Mouse (Mus musculus) left cerebral cortex, adult 8-10 months (tissue): ENCODE results near the gene Aicda. TPM values are rescaled to one million over a fixed set of nuclear protein-coding genes. Genes with fewer than 3 reads are reported as not detected.
"Not testable (repeated sequence)": the region's sequence is repeated elsewhere in the genome, so short reads cannot be mapped to it uniquely, and the experiment has no call there.

Source experiments
- DNase-seq, 2 experiments: peaks; one replicate each; pipeline ENCODE4 v3.0.0; 2022; ENCODE audit warnings: low spot score in 2 of 2
- total RNA-seq, 4 experiments: library from RNA; stranded (reverse); gene quantifications; 2 replicates each; pipeline ENCODE4 v1.2.4; 2022

The Aicda gene
- total RNA-seq, 4 experiments from 2014 or later = not detected

DNA sequence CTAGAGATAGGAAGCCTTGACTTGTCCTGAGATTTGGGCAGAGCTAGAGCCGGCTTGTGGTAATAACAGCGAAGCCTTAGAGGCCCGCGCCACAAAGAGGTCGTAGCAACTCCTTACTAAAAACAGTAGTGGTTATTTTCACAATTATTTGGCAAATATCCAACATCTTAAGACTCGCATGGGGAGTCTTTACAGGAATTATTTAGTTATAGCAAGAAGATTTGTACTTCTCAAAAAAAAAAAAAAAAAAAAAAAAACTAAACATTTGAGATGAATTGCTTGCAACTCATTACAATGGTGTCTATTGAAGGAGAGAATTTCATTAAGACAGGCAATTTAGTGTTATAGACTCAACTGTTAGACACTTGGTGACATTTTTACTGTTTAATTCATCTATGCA, 501 bp downstream of the Aicda start:
- no peak for DNase-seq

DNA sequence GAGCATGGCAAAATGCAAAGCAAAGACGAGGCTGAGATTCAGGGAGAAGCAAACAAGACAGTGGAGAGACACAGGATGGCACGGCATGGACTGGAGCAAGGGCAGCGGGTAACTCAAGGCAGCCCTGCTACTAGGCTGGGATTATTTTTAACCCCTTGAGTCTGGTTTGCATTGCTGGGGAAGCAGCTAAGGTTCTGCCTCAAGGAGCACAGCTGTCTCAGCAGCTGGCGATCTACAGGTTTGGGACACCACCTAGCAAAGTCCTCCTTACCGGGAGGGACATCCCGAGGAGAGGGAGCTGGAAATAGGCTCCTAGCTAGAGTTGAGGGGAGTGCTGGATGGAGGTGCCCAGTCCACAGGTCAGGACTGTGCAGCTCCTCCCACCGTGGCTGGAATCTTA, 1.7 kb downstream of the Aicda start:
- no peak for DNase-seq

DNA sequence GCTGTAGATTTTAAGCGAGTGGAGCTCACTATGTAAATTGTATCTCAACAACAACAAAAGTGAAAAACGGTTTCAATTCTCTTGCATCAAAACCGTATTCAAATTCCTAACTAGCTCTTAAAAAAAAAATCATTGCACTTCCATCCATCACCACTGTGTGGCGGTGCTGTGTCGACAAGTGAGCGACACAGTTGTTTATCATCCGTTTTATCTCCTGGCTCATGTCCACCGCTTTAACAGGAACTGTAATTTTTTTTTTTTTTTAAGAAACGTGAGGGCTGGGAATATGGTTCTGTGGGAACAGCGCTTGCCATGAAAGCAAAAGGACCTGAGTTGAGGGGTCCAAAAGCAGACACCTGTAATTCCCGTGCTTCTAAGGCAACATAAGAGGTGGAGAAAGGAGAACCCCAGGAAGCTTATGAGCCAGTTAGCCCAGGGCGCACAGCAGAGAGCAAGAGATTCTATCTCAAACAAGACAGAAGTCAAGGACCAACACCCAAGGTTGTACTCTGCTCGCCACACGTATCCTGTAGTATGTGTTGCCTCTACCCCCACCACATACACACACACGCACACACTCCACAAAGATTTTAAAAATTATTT, 3.5 kb downstream of the Aicda start:
- DNase-seq = peak; percentile 27 to 57

DNA sequence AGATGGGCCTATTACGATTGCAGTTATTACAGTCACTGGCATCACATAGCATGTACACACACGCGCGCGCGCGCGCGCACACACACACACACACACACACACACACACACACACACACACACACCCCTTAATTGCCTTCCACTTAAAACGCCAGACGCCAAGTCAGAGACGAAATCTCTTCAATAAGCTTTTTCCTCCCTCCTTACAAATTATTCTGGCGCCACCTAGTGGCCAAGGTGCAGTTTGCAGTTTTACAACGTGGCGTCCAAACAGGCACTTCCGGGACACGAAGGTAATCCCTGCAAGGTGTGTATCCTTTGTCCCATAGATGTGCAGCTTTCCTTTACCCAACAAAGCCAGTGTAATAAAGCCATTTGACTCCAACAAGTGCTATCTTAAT, 6.8 kb downstream of the Aicda start:
- DNase-seq = peak; percentile 23 to 56

DNA sequence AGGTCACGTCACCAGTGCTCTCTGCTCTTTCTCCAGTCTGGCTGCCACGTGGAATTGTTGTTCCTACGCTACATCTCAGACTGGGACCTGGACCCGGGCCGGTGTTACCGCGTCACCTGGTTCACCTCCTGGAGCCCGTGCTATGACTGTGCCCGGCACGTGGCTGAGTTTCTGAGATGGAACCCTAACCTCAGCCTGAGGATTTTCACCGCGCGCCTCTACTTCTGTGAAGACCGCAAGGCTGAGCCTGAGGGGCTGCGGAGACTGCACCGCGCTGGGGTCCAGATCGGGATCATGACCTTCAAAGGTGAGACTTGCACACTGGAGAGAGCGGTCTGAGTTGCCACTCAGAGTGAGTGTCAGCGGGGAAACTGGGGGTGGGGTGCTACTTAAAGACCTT, 7.4 kb downstream of the Aicda start:
- DNase-seq = no peak

DNA sequence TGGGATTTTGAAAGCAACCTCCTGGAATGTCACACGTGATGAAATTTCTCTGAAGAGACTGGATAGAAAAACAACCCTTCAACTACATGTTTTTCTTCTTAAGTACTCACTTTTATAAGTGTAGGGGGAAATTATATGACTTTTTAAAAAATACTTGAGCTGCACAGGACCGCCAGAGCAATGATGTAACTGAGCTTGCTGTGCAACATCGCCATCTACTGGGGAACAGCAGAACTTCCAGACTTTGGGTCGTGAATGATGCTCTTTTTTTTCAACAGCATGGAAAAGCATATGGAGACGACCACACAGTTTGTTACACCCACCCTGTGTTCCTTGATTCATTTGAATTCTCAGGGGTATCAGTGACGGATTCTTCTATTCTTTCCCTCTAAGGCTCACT, 8.9 kb downstream of the Aicda start:
- DNase-seq = peak; percentile 27 to 37

DNA sequence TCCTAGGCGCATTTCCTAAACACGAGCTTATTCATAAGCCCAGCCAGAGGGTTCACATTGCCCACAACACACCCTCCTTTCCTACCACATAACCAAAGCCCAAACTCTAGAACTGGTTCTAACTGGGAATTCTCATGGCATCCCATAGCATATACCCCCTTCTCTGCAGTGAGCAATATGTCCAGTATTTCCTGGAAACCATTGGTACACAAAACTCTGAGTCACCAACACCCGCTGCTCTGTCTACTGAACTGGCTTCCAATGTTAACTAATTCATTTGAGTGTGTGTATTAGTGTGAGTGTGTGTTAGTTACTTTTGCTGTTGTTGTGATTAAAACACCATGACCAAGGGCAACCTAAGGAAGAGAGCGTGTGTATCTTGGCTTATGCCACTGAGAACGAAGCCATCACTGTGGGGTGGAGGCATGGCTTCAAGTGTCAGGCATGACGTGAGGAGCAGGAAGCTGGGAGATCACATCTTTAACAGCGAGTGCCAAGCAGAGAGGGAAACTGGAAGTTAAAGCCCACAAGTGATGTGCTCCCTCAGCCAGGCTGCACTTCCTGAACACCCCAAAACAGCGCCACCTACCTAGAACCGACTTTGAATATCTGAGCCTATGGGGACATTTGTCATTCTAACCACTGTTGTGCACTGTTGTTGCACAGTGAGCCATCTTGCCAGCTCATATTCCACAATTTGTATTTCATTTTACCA, 11.6 kb downstream of the Aicda start:
- DNase-seq = no peak

DNA sequence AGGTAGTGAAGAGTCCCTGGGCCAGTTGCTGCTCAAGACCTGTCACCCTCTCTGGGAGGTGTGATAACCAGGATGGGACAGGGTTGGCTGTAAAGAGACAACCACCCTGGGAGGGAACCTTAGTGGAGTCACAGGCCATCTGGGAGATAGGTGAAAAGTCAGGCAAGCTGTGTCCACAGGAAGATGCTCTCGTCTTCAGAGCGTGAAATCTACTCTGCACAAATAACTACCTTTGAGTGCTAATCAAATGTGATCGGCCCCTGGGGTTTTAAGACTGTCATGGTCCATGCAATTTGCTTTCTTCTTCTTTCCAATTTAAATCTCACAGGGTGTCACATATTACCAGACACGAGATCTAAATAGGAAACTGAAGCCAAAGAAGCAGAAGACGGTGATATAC, 15.5 kb downstream of the Aicda start:
- DNase-seq = no peak

DNA sequence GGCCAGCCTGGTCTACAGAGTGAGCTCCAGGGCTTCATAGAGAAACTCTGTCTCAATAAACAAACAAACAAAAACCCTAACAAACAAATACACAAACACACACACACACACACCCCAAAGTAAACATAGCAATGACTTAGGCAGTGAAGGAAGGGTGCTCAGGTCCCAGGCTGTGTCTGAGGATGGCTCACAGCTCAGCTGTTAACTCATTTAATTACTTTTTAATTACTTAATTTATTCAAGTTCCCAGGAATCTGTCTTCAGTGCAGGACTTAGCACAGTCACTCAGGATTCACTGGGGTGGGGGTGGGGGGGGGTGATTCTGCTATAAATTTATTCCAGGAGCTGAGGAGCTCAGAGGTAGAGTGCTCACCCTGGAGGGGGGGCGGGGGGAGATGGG, 16.2 kb downstream of the Aicda start:
- no peak for DNase-seq

DNA sequence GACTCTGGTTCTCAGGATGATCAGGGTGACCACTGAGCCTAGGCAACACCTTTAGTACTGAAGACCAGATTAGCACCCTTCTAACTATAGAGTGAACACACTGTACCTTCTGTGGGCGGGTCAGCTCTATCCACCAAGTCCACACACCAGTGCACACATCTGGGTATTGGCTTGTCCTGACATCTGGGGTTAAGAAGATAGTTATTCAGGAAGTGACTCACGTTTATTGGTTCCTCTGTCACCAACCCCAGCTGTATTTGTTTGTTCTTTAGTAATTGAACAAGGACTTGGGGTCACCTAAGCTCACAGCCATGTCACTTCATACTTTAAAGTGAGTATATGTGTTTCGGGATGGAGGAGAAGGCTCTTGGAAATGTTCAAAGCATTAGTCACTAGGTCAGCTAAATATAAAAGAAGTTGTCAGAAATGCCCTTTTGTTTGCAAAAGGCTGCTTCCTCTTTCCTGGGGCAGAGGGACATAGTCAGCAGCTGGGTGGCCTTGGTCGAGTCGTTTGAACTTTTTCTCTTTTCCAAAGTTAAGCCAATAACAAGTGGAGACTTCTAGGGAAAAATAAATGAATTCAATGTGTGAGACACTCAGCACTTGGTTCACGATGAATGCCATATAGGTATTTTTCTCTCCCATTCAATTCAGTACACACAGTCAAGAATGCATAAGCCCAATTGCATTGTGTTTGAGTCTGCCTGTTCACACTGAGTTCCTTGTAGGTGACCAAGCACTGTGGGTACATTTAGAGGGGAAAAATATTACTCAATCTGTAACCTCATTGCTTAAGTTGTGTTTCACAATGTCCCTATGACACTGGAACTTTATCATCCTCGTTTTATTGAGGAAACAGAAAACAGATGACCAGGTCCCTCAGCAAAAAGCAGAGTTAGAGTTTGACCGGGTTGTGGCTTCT, 17.4 kb downstream of the Aicda start:
- DNase-seq = no peak

DNA sequence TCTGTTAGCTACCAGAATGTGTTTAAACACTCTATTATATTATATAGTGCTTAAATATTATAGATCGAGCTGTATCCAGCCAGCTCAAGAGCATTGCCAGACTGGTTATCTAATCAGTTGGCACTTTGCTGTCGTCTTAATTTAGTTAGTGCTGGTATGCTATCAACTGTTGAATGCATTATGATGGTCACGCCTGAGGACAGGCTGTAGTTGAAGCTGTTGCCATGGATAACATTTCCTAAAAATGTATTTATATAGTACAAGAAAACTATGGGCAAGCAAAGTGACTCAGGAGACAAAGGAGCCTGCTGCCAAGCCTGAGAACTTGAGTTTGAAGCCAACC, 18.0 kb downstream of the Aicda start:
- DNase-seq = peak in 1 of 2 experiments; percentile 12

DNA sequence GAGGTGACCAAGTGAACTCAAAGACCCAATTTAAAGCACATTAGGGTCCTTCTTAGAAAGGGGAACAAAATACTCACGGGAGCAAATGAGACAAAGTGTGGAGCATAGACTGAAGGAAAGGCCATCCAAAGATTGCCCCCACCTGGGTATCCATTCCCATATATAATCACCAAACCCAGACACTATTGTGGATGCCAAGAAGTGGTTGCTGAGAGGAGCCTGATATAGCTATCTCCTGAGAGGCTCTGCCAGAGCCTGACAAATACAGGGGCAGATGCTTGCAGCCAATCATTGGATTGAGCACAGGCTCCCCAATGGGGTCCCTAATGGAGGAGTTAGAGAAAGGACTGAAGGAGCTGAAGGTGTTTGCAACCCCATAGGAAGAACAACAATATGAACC, 21.4 kb downstream of the Aicda start:
- not testable (repeated sequence) for DNase-seq

DNA sequence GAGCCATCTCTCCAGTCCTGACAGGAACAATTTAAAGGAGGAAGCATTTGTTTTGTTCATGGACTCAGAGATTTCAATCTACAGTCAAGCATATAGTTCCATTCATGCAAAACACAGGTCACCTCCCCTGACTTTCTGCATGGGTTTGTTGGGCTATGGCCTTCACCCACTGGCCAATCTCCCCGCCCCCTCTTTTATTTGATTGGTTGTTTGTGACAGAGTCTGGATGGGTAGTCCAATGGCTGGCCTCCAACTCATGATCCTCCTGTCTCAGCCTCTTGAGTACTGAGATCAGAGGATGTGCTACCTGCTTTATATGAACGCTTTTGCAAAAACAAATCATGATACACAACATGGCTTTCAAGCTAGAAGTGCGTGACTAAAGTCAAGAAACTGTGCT, 23.4 kb downstream of the Aicda start:
- DNase-seq = no peak

DNA sequence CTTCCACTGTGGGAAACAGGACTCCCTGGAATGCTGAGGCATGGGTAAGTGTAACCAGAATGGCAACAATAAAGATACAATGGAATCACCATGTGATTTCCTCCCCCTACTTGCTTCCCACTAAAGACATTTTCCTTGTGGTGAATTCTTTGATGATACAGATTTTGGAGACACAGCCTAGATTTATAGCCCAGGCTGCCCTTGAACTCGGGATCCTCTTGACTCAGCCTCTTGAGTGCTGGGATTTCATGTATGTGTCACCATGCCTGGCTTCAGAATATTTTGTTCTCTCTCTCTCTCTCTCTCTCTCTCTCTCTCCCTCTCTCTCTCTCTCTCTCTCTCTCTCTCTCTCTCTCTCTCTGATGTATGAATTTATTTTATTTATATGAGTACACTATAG, 25.5 kb downstream of the Aicda start:
- DNase-seq = no peak

DNA sequence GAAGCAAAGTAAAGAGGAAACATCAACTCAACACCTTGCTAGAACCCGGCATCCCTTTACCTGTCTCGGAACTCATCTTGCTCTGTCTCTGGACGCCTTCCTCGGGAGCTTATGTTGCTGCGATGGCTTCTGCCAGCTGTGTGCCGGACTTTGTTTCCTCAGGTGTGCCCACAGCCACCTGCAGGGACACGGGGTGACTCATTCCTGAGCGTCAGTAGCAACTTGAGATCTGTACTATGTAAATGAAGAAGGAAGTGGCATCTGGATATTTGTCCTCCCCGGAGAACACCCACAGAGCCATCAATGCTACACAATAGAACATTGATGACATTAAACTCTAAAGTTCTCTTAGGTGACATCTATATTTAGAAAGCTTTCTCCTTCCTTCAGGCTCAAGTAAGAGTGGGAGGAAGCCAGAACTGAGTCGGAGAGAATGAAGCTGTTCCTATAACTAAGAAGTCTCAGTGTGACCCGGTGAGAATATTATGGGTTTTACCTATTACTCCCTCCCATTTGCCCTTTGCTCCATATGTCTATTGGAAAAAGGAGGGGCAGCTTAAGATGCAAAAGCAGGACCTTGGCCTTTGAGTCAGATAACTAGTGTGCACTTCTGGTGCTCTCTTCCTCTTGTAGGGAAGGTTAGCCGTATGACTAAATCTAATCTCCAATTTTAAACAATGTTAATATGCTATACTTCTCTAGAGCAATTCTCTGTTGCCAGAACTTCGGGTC, 37.6 kb downstream of the Aicda start:
- no peak for DNase-seq

DNA sequence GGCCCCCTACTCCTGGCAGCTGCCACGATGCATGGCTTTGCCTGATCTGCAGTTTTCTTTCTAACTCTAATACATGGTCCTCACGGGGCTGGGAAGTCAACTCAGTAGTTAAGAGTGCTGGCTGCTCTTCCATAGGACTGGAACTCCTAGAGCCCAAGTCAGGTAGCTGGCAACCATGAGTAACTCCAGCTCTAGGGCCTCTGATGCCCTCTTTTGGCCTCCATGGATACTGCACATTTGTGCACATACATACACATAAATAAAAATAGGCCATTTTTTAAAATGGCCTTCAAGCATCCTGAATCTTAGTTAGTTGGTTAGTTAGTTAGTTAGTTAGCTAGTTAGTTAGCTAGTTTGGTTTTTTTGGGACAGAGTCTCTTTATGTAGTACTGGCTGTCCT, 39.3 kb downstream of the Aicda start:
- no peak for DNase-seq

DNA sequence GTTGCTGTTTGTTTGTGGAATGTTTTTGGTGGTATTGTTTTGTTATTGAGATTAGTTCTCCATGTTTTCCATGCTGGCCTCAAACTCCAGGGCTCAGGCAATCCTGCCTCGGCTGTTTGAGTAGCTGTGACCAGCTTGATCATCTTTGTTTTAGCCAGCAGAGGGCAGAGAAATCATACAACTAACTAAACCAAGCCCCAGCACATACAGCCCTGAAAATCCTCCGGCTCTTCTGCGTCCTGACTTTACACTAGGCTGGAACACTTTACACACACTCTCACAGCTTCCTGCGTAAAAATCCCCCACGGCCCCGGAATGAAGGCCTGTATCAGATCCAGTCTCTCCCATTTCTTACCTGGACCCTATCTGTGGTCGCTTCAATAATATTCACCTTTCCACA, 42.0 kb downstream of the Aicda start:
- DNase-seq = no peak

DNA sequence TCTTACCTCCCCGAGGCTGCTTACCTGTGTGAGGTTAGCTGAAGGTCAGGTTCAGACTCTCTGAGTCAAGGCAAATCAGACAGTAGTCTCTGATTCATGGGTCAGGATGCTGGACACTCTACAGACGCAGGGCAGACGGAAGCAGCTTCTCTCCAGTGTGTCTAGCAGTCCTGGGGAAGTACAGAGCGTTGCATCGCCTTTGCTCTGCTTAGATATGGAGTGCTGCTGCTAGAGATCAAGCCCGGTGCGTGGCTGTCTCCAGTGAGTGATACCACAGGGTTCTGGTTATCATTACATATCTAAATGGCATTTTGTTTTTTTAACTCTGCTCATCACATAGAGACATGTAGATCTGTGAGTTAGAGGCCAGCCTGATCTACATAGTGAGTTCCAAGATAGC, 43.0 kb downstream of the Aicda start:
- no peak for DNase-seq

DNA sequence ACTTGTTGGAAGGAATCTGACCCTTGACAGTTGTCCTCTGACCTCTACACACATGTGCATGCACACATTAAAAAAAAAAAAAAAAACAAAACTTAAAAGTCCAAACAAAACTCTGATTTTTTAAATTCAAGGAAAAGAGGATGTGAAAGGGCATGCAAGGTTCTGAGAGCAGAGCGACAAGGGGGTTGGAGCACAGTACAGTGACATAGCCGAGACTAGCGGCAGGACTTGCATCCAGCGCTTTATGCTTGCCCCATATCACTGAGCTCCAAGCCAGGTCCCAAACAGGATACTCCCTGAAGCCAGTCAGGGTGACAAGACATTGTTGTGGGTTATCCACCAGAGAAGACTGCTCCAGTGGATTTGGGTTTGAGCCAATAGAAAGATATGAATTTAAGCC, 44.4 kb downstream of the Aicda start:
- DNase-seq = no peak

DNA sequence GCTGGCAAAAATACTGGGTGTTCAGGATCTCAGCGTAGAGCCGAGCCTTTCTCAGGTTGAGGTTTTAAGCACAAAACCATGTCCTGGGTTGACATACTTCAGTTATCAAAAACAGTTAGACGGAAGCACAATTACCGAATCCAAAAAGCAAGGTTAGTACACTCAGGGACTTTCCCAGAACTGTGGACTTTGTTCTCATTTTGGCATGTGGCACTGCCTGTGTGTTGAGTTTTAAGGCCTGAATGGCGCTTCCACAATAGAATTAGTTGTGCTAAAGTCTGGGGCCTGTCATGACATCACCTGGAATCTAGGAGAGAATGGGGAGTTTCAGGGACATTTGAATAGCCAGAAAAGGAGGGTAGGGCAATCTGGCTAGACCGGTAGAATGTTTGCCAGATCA, 44.8 kb downstream of the Aicda start:
- no peak for DNase-seq

DNA sequence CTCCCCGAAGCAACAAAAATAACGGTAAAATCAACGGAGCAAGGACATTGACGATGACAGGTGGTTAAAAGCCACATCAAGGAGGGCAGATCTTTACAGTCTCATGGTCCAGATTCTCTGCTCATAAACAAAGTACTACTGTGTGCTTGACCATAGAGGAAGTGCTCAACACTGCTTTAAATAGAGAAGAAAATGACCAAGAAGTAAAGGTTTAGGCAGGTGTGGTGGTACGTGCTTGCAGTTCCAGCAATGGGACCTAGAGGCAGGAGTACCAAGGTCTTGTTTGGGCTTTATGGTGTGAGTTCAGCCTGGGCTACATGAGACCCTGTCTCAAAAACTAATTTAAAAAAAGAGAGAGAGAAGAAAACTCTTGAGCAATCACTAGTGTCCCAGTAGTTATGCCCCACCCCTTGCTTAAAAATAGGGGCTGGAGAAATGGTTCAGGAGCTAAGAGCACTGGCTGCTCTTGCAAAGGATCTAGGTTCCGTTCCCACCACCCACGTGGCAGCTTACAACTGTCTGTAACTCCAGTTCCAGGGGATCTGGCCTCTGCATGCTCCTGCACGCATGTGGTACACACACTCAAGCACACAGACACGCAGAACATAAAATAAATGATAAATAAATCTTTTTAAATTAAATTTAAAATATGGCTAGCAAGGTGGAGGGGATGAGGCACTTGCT, 45.6 kb downstream of the Aicda start:
- no peak for DNase-seq
